Mouse (Mus musculus) adipocyte (in vitro differentiated cells): ENCODE measurements at regions not wholly inside any gene's neighbourhood (a gene's known extent, or its start where the extent isn't known, plus 50 kb on each side); places are given as distances from the start of the nearest gene placed in this dataset.

Experiments used
- DNase-seq: peaks from one replicate; pipeline ENCODE4 v3.0.0-alpha.2; 2016; ENCODE audit warnings: low spot score

DNA sequence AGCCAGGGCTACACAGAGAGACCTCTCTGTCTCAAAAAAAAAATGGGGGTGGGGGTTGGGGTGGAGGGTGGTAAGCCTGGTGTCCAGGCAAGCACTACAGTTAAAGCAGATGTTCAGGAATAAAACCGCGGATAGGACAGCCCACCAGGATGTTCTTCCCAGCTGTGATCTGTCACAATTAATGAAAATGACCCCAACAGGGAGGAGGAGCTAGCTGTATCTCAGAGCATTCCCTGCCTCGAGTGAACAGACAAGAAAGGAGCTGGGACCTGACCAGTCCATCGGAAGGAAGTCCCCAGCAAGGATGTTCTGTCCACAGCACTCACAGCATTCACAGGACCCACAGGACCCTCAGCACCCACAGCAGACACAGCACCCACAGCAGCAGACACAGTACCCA, 80.4 kb downstream of the Utp6 start:
- no peak for DNase-seq

DNA sequence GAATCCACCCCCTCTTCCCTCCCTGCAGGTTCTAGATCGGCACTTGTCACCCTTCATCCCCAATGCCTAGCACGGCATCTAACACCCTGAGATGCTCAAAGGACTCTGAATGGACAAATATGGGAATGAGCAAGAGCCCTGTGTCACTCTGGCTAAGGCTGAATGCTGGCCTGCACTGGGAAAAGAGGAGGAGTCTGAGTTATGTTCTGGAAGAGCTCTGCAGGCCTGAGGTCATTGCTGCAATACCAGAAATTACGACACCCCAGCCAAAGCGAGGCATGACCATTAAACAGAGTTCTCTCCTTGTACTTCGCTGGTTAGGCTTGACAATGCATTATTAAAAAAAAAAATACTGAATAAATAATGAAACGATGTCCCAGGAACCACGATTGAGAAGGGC, 84.1 kb downstream of the Utp6 start:
- peak; percentile 98 for DNase-seq

DNA sequence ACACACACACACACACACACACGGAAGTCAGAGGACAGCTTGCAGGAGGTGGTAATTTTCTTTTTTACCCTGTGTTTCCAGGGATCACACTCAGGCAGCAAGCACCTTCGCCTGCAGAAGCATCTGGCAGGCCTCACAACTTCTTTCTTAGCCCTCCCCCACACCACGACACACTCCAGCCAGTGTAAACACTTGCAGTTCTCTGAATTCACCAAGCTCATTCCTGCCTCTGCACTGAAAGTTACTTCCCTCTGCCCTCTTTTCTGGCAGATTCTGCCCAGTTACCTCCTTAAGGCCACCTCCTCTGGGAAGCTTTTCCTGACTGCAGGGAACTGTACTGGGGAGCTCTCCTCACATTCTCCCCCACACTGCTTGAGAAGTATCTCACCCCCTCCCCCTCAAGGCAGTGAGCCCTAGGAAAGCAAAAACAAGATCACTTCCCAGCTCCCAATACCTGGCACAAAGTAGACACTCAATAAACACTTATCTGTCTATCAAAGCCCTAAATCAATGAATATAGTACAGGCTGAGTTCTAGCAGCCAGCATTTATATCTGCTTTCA, 84.9 kb downstream of the Utp6 start:
- DNase-seq = peak; percentile 91

DNA sequence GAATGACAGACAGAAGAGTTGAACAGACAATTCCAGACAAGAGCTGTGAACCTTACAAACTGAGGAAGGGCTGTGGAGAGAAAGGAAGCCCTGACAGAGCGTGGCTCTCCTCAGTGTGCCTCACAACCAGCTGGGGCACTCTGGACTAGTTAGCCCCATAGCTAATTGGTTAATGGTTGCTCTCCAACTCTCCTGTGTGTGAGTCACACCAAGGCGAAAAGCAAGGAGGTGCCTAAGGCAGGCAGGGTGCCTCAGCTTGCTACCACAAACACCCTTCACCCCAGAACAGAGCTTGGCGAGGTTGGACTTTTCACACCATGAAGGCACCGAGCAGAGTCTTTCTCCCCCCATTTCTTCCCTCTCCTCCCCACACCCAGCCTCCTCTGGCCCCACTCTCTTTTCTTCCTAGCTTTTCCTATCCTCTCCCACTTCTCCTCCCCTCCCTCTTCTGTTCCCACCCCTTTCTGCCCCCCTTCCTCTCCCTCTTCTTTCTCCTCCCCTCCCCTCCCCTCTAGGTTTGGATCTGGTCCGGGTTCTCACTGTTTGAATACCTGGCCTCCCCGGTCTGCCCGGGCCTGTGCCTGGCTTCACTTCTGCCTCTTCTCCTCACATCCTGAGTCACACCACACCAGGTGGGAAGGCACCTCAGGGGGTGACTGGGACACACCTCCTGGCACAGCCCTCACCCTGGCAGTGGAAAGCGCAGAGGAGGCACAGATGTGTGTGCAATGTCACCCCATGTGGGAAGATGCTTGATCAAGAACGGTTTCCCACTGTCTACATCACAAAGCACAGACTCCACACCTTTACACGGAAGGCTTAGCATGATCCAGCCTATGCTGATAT, 90.2 kb downstream of the Utp6 start:
- DNase-seq = peak; percentile 62

DNA sequence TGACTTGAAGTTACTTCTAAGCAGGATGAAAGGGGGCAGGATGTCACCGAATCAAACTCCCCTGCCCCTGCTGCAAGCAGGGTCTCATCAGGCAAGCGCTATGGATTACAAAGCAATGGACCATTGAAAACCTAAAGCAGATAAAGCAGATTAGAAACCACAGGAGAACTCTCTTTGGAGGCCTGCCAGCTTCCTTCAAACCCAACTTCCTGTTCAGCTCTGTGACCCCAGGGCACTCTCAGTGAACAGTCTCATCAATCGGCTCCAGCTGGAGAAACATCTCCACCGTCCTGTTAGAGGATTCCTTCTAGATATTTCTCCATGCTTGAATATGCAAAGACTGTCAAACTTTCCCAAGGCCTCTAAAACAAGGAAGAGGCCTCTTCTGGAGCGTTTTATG, 92.0 kb downstream of the Utp6 start:
- peak; percentile 37 for DNase-seq

DNA sequence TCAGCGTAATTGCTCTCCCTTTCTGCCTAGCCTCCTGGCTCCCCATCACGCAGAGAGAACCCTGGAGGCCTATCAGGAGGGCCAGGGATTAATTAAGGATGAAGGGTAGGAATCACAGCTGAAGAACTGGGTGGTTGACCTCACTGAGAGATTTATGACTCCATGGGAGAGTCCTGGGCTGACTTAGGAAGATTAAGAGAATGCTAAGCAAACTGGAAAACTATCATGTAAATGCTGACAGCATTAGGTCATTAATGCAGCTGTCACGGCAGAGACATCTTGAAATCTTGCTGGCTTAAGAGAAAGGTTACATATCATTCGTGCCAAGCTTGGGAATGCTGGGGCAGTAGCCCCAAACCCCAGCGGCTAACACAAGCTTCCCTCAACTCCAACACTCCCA, 93.2 kb downstream of the Utp6 start:
- no peak for DNase-seq

DNA sequence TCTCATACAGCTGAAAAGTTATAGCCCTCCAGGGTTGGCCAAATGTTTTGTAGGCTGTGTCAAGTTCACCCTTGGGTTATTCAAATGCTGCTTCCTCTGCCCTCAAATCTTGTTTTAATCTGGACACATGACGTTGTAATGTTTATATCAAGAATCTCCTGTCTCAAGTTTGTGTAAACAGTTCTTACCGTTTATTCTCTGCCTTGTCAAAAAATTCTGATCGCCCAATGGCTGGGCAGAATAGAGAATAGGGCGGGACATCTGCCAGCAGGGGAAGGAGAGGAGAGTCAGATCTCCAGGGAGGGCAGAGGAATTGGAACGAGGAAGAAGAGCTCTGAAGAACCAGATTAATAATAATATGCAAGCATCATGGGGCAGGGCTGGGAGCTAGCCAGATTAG, 97.4 kb downstream of the Utp6 start:
- peak; percentile 23 for DNase-seq

DNA sequence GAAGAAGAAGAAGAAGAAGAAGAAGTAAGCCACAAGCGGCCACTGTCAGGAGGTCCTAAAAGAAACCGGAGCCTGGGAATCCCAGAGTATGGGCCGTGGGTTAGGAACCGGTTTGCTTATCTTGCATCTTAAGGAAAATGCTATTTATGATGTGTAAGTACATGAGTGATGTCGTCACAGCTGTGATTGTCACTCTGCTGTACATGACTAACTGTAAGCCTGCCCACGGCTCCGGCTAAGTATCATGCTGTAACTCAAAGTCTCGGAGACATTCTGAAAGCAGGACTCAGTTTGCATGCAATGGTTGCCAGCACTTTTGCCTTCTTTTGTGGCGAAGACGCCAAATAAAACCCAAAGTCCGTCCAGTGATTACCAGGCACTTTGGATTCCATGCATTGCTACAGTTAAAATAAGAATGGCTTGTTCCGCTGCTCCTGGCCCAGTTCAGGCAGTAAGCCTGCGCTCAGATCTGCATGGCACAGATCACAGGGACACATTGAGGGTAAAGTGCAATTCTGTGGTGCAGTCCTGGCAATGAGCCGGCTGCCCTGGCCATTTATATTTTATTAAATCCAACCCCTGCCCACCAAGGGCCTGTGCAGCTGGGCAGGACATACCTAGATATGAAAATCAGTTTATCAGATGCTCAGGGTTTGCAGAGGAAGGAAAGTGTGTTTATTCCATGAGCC, 98.6 kb downstream of the Utp6 start:
- DNase-seq = peak; percentile 38

DNA sequence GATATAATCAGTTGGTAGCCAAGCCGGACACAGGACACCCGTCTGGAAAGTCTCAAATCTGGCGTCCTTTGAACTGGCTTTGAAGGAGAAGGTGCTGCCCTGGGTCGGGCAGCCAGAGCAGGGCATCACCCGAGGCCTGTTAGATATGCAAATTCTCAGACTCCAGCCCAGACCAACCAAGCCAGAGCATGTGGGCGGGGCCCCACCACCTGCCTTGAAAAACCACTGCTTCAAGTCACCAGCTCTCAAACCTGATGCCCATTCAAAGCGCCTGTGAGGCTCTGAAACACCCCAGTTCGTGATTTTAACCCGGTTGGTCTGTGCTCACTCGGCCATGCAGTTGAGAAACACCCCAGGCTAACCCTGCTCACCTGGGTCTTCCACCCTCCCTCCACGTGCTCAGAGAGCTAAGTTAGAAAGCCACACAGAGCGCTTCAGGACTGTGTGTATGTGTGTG, 101.6 kb downstream of the Utp6 start:
- DNase-seq = no peak

DNA sequence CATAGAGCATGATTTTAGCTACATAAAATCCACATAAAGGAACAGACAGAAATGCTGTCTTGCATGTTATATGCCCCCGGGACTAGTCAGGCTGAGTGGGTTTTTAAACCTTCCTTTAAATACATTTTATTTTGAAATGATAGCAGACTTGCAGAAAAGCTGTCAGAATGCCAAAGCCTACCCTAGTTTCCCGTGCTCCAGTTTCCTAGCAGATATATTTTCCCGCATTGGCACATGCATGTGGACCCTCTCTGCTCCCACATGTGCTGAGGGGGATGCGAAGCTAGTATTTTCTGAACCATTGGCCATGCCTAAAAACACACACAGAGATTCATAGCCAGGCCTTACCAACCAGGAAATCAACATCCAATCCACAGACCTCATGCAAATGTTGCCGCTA, 105.8 kb downstream of the Utp6 start:
- DNase-seq = no peak

DNA sequence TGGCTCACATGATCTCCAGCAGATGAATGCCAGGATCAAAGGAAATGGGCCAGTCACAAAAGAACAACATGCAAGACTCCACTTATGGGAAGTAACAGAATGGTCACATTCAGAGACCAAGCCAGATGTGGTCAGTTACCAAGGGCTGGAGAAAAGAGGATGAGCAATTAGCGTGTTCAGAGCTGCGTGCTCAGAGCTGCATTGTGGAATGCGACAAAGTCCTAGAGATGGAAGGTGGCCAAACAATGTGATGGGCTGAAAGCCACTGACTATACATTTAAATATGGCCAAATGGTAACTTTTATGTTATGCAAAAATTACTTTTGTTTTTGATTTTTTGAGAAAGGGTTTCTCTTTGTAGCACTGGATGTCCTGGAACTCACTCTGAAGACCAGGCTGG, 112.6 kb downstream of the Utp6 start:
- no peak for DNase-seq

DNA sequence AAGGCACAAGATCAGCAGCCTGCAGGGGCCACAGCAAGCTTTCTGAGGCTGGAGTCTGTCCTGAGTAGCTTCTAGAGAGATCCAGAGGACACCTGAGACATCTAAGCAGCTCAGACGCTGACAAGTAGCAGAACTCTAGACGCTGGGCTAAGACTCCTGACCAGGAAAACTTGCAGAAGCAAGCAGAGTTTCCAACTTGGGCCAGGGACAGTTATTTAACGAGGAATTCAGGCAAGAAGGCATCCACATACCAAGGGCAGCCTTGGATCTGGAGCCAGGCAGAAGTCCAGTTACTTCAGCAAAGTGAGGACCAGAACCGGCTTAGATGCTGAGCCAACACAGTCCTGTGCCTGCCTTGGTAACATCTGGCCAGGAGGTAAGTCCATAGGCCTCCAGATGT, 117.8 kb downstream of the Utp6 start:
- DNase-seq = peak; percentile 62

DNA sequence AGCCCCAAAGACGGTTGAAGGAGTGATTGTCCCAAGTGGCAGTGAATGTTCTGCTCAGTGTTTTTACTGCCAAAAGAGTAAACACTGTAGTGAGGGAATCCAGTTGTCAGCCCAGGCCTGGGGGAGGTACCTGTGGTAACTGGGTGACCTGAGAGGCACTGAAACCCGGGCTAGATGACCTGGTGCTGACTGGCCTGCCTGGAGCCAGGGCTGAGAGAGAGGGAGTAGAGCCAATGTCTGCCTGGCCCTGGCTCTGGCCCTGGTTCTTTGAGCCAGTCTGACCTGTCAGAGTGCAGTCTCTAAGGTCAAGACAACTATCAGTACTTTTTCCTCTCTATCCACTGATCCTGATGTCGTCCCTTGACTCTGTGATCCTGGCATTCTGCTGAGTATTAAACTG, 119.2 kb downstream of the Utp6 start:
- DNase-seq = no peak

DNA sequence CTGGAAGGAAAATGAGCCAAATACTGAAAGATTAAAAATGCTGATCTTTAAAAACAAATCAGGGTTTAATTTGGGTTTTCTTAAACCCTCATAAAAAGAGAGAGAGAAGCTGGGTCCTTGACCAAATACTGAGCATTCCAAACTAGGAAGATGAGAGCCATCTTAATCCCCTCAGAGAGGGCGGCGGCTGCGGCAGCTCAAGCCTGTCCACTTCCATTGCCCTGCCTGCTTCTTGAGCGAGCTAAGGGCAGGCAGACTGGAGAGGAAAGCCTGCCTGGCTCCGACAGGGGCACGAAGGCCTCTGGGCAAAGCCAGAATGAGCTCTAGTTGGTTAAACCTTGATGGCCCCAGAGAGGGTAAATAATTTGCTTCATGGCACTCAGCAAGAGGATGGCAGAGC, 122.2 kb downstream of the Utp6 start:
- no peak for DNase-seq

DNA sequence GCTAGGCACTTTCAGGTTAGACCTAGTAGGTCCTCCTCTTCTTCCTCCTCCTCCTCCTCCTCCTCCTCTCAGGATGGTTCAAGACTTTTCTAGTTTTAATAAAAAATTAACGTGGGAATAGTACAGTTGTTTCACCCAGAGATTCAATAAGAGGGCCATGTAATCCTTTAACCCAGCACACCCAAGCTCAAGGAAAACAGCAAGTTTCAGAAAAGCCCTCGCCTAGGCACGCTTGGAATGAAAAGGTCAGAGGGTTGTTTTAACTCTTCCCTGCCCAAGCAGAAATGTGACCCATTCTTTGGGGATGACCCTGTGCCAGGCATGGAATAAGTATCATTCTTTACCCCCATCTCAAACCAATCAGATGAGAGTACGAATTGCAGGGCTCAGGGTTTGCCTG, 124.1 kb downstream of the Utp6 start:
- DNase-seq = no peak

DNA sequence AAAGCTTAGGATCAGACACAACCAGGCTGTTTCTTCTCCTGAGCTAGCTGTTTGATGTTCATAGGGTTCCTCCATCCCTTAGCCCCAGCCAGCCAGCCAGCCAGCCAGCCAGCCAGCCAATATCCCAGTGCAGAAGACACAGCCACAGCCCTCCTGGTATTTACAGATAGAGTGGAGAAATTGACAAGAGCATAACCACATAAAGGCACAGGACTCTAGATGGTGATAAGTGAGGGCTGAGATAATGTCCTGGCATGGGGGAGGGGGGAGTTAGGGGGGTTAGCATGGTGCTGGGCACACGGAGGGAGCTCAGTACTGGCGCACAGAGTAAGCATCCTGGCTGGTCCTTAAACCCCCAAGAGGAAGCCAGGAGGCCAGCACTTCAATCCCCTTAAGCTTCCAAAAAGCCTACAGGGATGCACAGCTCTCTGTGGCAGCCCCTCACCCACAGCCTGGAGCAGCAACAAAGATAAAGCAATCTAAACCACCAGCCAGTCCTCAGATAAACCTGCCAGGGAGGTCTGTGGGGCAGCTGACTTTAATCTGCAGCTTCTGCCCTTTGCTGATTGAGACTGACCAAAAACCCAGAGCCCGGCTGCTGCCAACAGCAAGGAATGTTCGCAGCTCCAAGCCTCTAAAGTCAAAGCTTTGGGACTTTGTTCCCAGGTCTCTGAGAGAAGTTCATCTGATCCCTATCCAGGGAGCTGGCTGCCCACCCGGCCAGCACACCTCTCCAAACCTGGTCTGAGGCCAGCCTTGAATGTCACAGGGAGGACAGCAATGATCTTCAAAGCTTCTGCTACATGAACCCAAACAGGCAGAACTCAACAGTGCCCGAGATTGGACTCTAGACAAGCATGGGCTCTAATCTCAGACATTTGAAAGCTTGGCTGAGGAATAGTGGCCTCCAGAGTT, 124.9 kb downstream of the Utp6 start:
- peak; percentile 9 for DNase-seq

DNA sequence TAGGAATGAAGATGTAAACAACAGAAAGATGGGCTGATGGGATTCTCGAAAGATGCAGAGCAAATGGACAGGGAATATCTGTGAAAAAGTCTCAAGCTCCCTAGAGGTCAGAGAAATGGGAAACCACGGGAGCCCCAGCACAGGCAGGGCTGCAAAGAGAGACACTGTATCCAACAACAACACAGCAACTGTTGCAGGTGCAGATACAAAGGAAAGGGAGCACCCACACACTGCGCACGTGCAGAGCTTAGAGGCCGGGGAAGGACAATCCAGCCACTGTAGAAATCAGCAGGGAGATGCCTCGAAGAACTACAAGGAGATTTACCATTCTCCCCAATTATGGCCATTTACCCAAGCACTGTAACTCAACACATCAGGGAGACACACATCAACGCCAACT, 126.3 kb downstream of the Utp6 start:
- DNase-seq = no peak

DNA sequence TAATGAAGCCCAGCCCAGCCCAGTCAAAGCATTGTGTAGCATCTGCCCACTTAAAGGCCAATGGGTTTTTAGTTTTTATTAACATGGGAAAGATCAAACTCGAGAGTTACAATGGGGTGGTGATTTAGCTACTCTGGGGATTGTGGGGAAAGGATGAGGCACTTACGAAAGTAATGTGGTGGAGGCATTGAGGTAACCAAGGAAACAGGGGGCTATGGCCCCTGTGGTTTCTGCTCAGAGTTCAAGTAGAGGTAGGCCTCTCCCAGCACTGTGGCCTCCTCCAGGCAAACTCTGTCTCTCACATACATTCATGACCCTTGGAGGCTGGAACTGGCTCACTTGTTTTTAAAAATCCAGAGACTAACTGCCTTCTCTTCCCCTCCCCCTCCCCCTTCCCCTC, 128.4 kb downstream of the Utp6 start:
- no peak for DNase-seq

DNA sequence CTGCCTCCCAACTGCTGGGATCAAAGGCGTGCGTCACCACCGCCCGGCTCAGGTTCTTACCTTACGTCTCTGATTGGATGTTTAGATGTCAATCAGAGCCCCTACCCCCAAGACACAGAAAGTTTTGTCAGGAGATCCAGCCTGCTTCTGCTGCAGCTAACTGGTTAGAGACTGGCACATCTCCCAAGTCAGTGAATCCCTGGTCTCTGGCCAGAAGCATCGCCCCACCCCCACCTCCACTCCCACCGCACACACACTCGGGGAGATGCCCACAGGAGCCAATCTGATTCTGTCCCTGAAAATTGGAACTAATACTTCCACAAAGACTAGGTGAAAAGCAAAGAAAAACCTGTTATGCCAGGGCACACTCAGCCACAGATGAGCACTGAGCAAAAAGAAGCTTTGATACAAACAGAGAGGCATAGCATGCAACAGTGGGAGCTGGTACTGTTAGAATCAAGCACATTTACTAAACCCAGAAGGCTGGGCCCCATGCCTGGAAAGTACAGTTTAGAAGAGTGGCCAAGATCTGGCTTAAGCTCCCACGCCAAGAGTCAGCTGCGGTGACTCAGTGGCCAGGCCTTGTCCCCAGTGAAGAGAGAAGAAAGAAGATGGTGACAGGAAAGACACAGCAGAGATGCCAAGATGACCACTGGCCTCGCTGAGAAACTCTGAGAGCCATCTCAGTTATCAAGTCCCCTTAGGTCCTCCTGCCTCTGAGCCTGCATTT, 130.4 kb downstream of the Utp6 start:
- peak; percentile 89 for DNase-seq

DNA sequence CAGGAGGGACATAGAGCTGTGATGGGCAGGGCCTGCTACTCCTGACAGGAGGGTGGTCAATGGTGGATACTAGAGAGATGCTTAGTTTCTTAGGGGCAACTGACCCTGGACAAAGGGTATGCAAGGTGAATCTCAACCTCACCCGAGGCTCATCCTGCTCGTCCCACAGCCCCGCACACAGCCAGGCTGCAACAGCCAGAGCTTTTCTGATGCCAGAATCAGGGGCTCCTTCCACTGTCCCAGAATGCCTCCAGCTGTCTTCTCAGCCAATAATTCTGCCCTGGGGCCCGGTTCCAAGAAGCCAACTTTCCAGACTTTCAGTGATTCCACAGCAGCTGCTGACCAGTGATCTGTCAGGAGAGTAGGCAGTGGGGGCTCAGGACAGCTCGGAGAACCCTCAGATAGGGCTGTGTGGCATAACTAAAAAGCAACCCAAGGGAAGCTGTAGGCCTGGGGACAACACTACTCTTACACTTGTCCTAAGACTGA, 131.6 kb downstream of the Utp6 start:
- DNase-seq = peak; percentile 24

DNA sequence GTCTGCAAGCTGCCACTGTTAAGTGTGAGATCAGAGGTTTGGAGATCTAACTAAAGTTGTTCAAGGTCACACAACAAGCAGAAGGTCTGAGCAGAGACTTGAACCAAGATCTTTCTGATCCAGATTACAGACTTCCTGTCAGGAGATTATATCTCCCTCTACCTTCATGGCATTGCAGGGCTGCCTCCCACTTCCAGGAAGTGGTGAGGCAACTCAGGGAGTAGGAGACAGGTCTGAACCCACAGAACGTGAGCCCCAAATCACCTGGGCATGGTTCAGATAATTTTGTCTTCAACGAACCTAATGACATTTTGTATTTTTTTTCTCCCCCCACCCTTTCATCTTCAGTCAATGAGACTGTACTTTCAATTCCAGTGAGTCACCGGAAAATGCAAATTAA, 135.2 kb downstream of the Utp6 start:
- DNase-seq = no peak
